9 mouse cellular contexts compared by ENCODE assay signal in the genomic region with DNA sequence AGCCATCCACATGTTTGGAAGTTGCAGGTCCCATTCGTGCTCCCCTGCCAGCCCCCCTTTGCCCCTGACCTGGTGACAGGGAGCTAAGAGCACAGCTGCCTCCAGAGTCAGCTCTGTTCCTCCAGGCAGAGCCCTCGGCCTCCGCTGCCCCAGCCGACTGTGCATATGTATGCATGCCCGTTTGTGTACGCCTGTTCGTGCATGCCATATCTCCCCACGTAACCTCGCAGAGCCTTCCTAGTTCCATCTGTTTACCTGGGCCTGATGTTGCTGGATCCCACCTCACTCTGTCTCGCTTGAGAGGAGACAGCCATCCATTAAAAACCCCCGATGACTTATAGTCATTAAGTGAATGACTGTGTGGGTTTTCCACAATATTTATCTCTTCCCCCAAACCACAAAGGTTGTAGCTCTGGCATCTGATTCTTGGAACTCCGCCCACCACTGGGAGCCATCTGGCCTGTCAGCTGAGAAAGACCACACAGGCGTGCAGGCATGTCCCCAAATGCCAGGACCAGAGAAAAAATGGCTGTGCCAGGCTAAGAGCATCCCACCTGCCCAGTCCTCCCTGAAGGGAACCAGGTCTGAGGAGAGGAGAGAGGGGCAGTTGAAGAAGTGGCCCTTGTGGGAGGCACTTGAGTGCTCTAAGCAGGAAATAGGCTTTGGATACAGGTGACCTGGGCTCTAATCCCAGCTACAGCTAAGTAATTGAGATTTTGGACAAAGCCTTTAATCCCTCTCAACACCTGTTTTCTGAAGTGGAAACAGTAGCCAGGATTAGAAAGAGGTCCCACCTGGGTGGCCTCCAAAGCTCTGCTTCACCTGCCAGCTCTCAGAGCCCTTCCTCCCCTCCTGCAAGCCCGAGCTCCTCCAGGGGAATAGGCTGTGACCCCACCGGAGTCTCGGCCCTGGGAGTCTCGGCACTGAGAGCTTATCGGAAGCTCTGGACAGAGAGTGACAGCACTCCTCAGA. TPM values are rescaled to one million over a fixed set of nuclear protein-coding genes. Genes with fewer than 3 reads are reported as not detected.
DNase-seq lines count a peak whose midpoint lies in the region; ATAC-seq lines count a peak whose summit lies in the region.
"Had no signal": no experiment of that assay in that cellular context is flagged by ENCODE, and none has a peak within 500 bp of the region (broad histone marks: within the 10 kb centered on the region; RNA-seq: fewer than 3 reads in every experiment).

No protein-coding gene starts in this region.

- no peak overlapping the region for H3K4me2 ChIP-seq in heart, embryonic 13.5 days
- H3K4me2 ChIP-seq in midbrain, embryonic 14.5 days (ENCODE audit: low read length), result no peak overlapping the region
- H3K4me2 ChIP-seq in midbrain, embryonic 11.5 days, result no peak overlapping the region
- H3K4me2 ChIP-seq in neural tube, embryonic 14.5 days (ENCODE audit: low read depth, low read length), result no peak overlapping the region

- peaks cover 15% of the 10 kb centered on the region for H3K27me3 ChIP-seq in heart, embryonic 13.5 days (replicated peaks)
- no peaks in the 10 kb centered on the region for H3K27me3 ChIP-seq in midbrain, embryonic 14.5 days (ENCODE audit: control insufficient read depth, insufficient read depth, low read length)
- H3K27me3 ChIP-seq in midbrain, embryonic 11.5 days (ENCODE audit: control insufficient read depth, insufficient read depth, low read length), result no peaks in the 10 kb centered on the region
- H3K27me3 ChIP-seq in neural tube, embryonic 14.5 days (ENCODE audit: control insufficient read depth, insufficient read depth, low read length), result no peaks in the 10 kb centered on the region

- H3K4me3 ChIP-seq in heart, embryonic 13.5 days, result no peak overlapping the region
- no peak overlapping the region for H3K4me3 ChIP-seq in midbrain, embryonic 14.5 days (replicated peaks; ENCODE audit: low read depth, low read length)
- no peak overlapping the region for H3K4me3 ChIP-seq in midbrain, embryonic 11.5 days (ENCODE audit: low read depth, low read length)
- H3K4me3 ChIP-seq in neural tube, embryonic 14.5 days (ENCODE audit: low read depth, low read length), result no peak overlapping the region

- H3K36me3 ChIP-seq in heart, embryonic 13.5 days, result peaks cover 8% of the 10 kb centered on the region; the same call in 1 of the 2 replicates
- H3K36me3 ChIP-seq in midbrain, embryonic 14.5 days (ENCODE audit: control insufficient read depth, insufficient read depth, low read length), result no peaks in the 10 kb centered on the region
- no peaks in the 10 kb centered on the region for H3K36me3 ChIP-seq in midbrain, embryonic 11.5 days (ENCODE audit: control insufficient read depth, insufficient read depth, low read length)
- H3K36me3 ChIP-seq in neural tube, embryonic 14.5 days (ENCODE audit: control insufficient read depth, insufficient read depth, low read length), result no peaks in the 10 kb centered on the region

- H3K27ac ChIP-seq in heart, embryonic 13.5 days (replicated peaks), result 0 out of 2 replicates have a peak overlapping the region, but pooled peaks have one; percentile 4
- no peak overlapping the region for H3K27ac ChIP-seq in midbrain, embryonic 14.5 days (replicated peaks; ENCODE audit: low read depth, low read length)
- no peak overlapping the region for H3K27ac ChIP-seq in midbrain, embryonic 11.5 days (ENCODE audit: low read depth, low read length)
- peak overlapping the region; percentile 11; the same call in 1 of the 2 replicates for H3K27ac ChIP-seq in neural tube, embryonic 14.5 days (ENCODE audit: low read depth, low read length)

- H3K9ac ChIP-seq in heart, embryonic 13.5 days, result peak overlapping the region; percentile 37; the same call in 1 of the 2 replicates
- no peak overlapping the region; the same call in 1 of the 2 replicates for H3K9ac ChIP-seq in midbrain, embryonic 14.5 days (replicated peaks; ENCODE audit: low read length)
- no peak overlapping the region for H3K9ac ChIP-seq in midbrain, embryonic 11.5 days (ENCODE audit: low read length)
- no peak overlapping the region for H3K9ac ChIP-seq in neural tube, embryonic 14.5 days (replicated peaks; ENCODE audit: low read depth, low read length)

- WGBS in heart, embryonic 13.5 days, result 56% methylated on average over 18 of the region's 18 CpGs
- 63% methylated on average over 18 of the region's 18 CpGs for WGBS in midbrain, embryonic 14.5 days
- WGBS in midbrain, embryonic 11.5 days, result 73% methylated on average over 18 of the region's 18 CpGs
- WGBS in neural tube, embryonic 14.5 days, result 46% methylated on average over 18 of the region's 18 CpGs

- H3K4me1 ChIP-seq in heart, embryonic 13.5 days, result peaks cover 64% of the 10 kb centered on the region
- H3K4me1 ChIP-seq in midbrain, embryonic 14.5 days (ENCODE audit: control insufficient read depth, insufficient read depth, low read length), result no peaks in the 10 kb centered on the region
- no peaks in the 10 kb centered on the region for H3K4me1 ChIP-seq in midbrain, embryonic 11.5 days (ENCODE audit: control insufficient read depth, insufficient read depth, low read length)
- H3K4me1 ChIP-seq in neural tube, embryonic 14.5 days (ENCODE audit: control insufficient read depth, insufficient read depth, low read length), result peaks cover 14% of the 10 kb centered on the region

- no peak for DNase-seq in heart, adult 8-10 months (ENCODE audit: low spot score)
- peak; percentile 50 for DNase-seq in midbrain, embryonic 14.5 days
- DNase-seq in midbrain, embryonic 11.5 days (ENCODE audit: low spot score, missing footprints), result no peak
- peak; percentile 97 for DNase-seq in cerebellum, adult 9-10 months
- no peak for DNase-seq in kidney, postnatal 25 days
- DNase-seq in thymus, postnatal 25 days, result no peak

- H3K9me3 ChIP-seq in heart, embryonic 13.5 days, result no peaks in the 10 kb centered on the region
- H3K9me3 ChIP-seq in midbrain, embryonic 14.5 days (ENCODE audit: control insufficient read depth, low read length), result no peaks in the 10 kb centered on the region
- no peaks in the 10 kb centered on the region for H3K9me3 ChIP-seq in midbrain, embryonic 11.5 days (ENCODE audit: control insufficient read depth, low read length)
- no peaks in the 10 kb centered on the region for H3K9me3 ChIP-seq in neural tube, embryonic 14.5 days (ENCODE audit: control insufficient read depth, low read length)

- ATAC-seq in heart, embryonic 13.5 days (ENCODE audit: extremely low read depth, insufficient number of reproducible peaks, low FRiP score, low TSS enrichment), result no peak
- ATAC-seq in midbrain, embryonic 14.5 days (ENCODE audit: low FRiP score, low TSS enrichment), result no peak
- no peak for ATAC-seq in midbrain, embryonic 11.5 days (ENCODE audit: low FRiP score)
- peak; percentile 60; the same call in 1 of the 2 replicates for ATAC-seq in neural tube, embryonic 14.5 days (ENCODE audit: low read depth)

RNA-seq across cellular contexts. Expression of gene Nat9, which starts 30.1 kb away (rescaled TPM):
- 13.8 and 19.0 TPM in 2 replicates for polyA plus RNA-seq in heart, embryonic 13.5 days (2015; fragmentation: Nextera tagmentation; extraction: Ambion mirVana)
- total RNA-seq in heart, adult 8-10 months (2022), result 10 to 100 TPM; 25.0 to 34.9 (median 25.9) TPM
- polyA plus RNA-seq in midbrain, embryonic 14.5 days (2014; fragmentation: Nextera tagmentation; extraction: Ambion mirVana), result 17.4 and 21.2 TPM in 2 replicates
- 17.7 and 19.2 TPM in 2 replicates for polyA plus RNA-seq in midbrain, embryonic 11.5 days (2014; fragmentation: Nextera tagmentation; extraction: Ambion mirVana)
- 19.1 and 19.9 TPM in 2 replicates for polyA plus RNA-seq in neural tube, embryonic 14.5 days (2014; fragmentation: Nextera tagmentation; extraction: Ambion mirVana)

RNA-seq across cellular contexts. Expression of gene Tmem104, which starts 30.4 kb away (rescaled TPM):
- 7.1 and 7.7 TPM in 2 replicates for polyA plus RNA-seq in heart, embryonic 13.5 days (2015; fragmentation: Nextera tagmentation; extraction: Ambion mirVana)
- total RNA-seq in heart, adult 8-10 months (2022), result 10 to 100 TPM in 1 of 4 experiments, 1 to 10 TPM in 3; 8.7 to 10.9 (median 9.1) TPM
- 10.9 and 14.9 TPM in 2 replicates for polyA plus RNA-seq in midbrain, embryonic 14.5 days (2014; fragmentation: Nextera tagmentation; extraction: Ambion mirVana)
- 6.2 and 9.2 TPM in 2 replicates for polyA plus RNA-seq in midbrain, embryonic 11.5 days (2014; fragmentation: Nextera tagmentation; extraction: Ambion mirVana)
- 8.9 and 10.8 TPM in 2 replicates for polyA plus RNA-seq in neural tube, embryonic 14.5 days (2014; fragmentation: Nextera tagmentation; extraction: Ambion mirVana)

RNA-seq across cellular contexts. Expression of gene Grin2c, which starts 49.3 kb away (rescaled TPM):
- polyA plus RNA-seq in heart, embryonic 13.5 days (2015; fragmentation: Nextera tagmentation; extraction: Ambion mirVana), result 0.04 TPM in 1 of 2 replicates, not detected in the other
- under 1 TPM; 0.09 to 0.65 (median 0.23) TPM for total RNA-seq in heart, adult 8-10 months (2022)
- 0.12 and 0.49 TPM in 2 replicates for polyA plus RNA-seq in midbrain, embryonic 14.5 days (2014; fragmentation: Nextera tagmentation; extraction: Ambion mirVana)
- 0.04 and 0.18 TPM in 2 replicates for polyA plus RNA-seq in midbrain, embryonic 11.5 days (2014; fragmentation: Nextera tagmentation; extraction: Ambion mirVana)
- polyA plus RNA-seq in neural tube, embryonic 14.5 days (2014; fragmentation: Nextera tagmentation; extraction: Ambion mirVana), result 0.24 and 0.45 TPM in 2 replicates
- polyA plus RNA-seq: stomach, embryonic 16.5 days had no signal

RNA-seq across cellular contexts. Expression of gene Slc9a3r1, which starts 54.6 kb away (rescaled TPM):
- polyA plus RNA-seq in heart, embryonic 13.5 days (2015; fragmentation: Nextera tagmentation; extraction: Ambion mirVana), result 23.1 and 24.4 TPM in 2 replicates
- 1 to 10 TPM; 7.3 to 8.5 (median 8.5) TPM for total RNA-seq in heart, adult 8-10 months (2022)
- 44.3 and 46.6 TPM in 2 replicates for polyA plus RNA-seq in midbrain, embryonic 14.5 days (2014; fragmentation: Nextera tagmentation; extraction: Ambion mirVana)
- polyA plus RNA-seq in midbrain, embryonic 11.5 days (2014; fragmentation: Nextera tagmentation; extraction: Ambion mirVana), result 26.8 and 32.0 TPM in 2 replicates
- 42.3 and 59.1 TPM in 2 replicates for polyA plus RNA-seq in neural tube, embryonic 14.5 days (2014; fragmentation: Nextera tagmentation; extraction: Ambion mirVana)

RNA-seq across cellular contexts. Expression of gene Fdxr, which starts 59.1 kb away (rescaled TPM):
- polyA plus RNA-seq in heart, embryonic 13.5 days (2015; fragmentation: Nextera tagmentation; extraction: Ambion mirVana), result 9.5 and 11.7 TPM in 2 replicates
- total RNA-seq in heart, adult 8-10 months (2022), result 1 to 10 TPM; 9.1 to 10.0 (median 9.6) TPM
- polyA plus RNA-seq in midbrain, embryonic 14.5 days (2014; fragmentation: Nextera tagmentation; extraction: Ambion mirVana), result 15.0 and 15.9 TPM in 2 replicates
- polyA plus RNA-seq in midbrain, embryonic 11.5 days (2014; fragmentation: Nextera tagmentation; extraction: Ambion mirVana), result 11.2 and 12.7 TPM in 2 replicates
- polyA plus RNA-seq in neural tube, embryonic 14.5 days (2014; fragmentation: Nextera tagmentation; extraction: Ambion mirVana), result 12.5 and 14.6 TPM in 2 replicates

Comparison
In these comparisons a context has a peak if more than half of its experiments do, and no peak if none do; other contexts are left out.
1. DNase-seq: peak in midbrain, embryonic 14.5 days (single experiment) and cerebellum, adult 9-10 months (single experiment); none in heart, adult 8-10 months (single experiment), midbrain, embryonic 11.5 days (single experiment), kidney, postnatal 25 days (0 of 2) and thymus, postnatal 25 days (single experiment).
2. H3K27ac ChIP-seq: peak in heart, embryonic 13.5 days (single experiment) and neural tube, embryonic 14.5 days (single experiment); none in midbrain, embryonic 14.5 days (single experiment) and midbrain, embryonic 11.5 days (single experiment).